Mouse (Mus musculus) forebrain, embryonic 15.5 days (tissue): ENCODE results near the gene Cpsf4. TPM values are rescaled to one million over a fixed set of nuclear protein-coding genes. Genes with fewer than 3 reads are reported as not detected.
"Not testable (repeated sequence)": the region's sequence is repeated elsewhere in the genome, so short reads cannot be mapped to it uniquely, and the experiment has no call there.

ENCODE experiments used
- ATAC-seq: fragments of 200-750 bp; cut with Nextera tagmentation; replicated peaks from 2 replicates; pipeline ENCODE4 v1.8.0; 2017; ENCODE audit warnings: mild to moderate bottlenecking, moderate TSS enrichment, moderate library complexity
- H3K27ac ChIP-seq: fragments of 300-500 bp; sonication (generic); replicated peaks from 2 replicates; pipeline ENCODE4 v1.5.1; 2015; ENCODE audit warnings: mild to moderate bottlenecking, inconsistent platforms
- H3K27me3 ChIP-seq: fragments of 300-500 bp; sonication (generic); 2 replicates; pipeline ENCODE4 v1.6.1; 2015; ENCODE audit warnings: inconsistent platforms
- H3K36me3 ChIP-seq: fragments of 300-500 bp; sonication (generic); 2 replicates; pipeline ENCODE4 v1.6.1; 2015; ENCODE audit warnings: mild to moderate bottlenecking, inconsistent platforms
- H3K4me1 ChIP-seq: fragments of 300-500 bp; sonication (generic); 2 replicates; pipeline ENCODE4 v1.6.1; 2015; ENCODE audit warnings: inconsistent platforms
- H3K4me2 ChIP-seq: fragments of 300-500 bp; sonication (generic); replicated peaks from 2 replicates; pipeline ENCODE4 v1.6.1; 2015; ENCODE audit warnings: mild to moderate bottlenecking, inconsistent platforms
- H3K4me3 ChIP-seq: fragments of 300-500 bp; sonication (generic); 2 replicates; pipeline ENCODE4 v1.5.1; 2015; ENCODE audit warnings: mild to moderate bottlenecking, inconsistent platforms
- H3K9ac ChIP-seq: fragments of 300-500 bp; sonication (generic); replicated peaks from 2 replicates; pipeline ENCODE4 v1.6.1; 2015; ENCODE audit warnings: mild to moderate bottlenecking, inconsistent platforms
- H3K9me3 ChIP-seq: fragments of 300-500 bp; sonication (generic); 2 replicates; pipeline ENCODE4 v1.6.1; 2016; ENCODE audit warnings: inconsistent platforms
- WGBS: fragments of 180-500 bp; shearing (Covaris S2); methylation state at CpG from one replicate; pipeline ENCODE4 v1.1.7; 2015; ENCODE audit warnings: mixed read lengths; 5-methylcytosine and 5-hydroxymethylcytosine counted together
- polyA plus RNA-seq: library from polyadenylated mRNA; unstranded; fragments of >200 nt; fragmentation: Nextera tagmentation; extraction: Ambion mirVana; gene quantifications from 2 replicates; pipeline ENCODE4 v1.2.1, GENCODE M21; 2015

The Cpsf4 gene
- 54.6 and 56.6 TPM in 2 replicates for polyA plus RNA-seq

DNA sequence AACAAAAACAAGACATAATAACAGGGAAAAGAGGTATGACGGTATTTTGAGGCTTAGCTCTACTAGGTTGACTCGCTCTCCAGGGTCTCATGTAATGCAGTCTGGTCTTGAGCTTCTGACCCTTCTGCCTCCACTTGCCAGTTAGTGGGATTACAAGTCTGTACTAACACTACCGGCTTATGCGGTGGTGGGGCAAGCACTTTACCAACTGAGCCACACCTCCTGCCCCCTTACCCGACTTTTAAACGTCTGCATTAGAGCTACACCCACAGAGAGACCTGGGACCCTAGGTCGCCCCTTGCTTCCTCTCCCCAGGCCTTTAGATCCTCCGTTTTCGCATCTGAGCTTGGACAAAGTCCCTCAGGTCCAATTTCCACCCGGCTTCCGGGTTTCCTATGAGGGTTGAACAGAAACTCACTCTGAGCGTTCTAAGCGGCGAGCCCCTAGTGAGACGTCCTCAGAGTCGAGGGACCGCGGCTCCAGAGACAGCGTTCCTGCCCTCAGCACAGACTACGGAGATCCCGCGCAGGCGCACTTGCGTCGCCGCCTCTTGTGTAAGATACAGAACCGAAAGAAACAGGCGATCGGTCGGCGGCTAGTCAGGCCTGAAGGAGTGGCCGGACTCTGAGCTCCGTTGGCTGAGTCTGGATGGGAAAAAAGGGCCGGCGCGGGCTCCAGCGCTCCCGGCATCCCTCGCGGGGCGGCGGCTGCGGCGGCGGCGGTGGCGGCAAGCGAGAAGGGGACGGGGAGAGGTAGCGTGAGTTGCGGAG is at the start of gene Cpsf4, which contains the start of gene Ptcd1:
Gene Cpsf4, plus strand, starts transcription at position 678 of the 770 bp plus-strand sequence.
Gene Ptcd1, minus strand, starts transcription at position 573 of the 770 bp plus-strand sequence.
- ATAC-seq, result peak; percentile 96
- peak within 1 kb of the TSS; percentile 94 for H3K9ac ChIP-seq
- no peaks in the 10 kb centered on the region for H3K27me3 ChIP-seq
- peaks cover 28% of the 10 kb centered on the region for H3K4me1 ChIP-seq
- H3K4me2 ChIP-seq, result peak within 1 kb of the TSS; percentile 63
- H3K9me3 ChIP-seq, result no peaks in the 10 kb centered on the region
- H3K27ac ChIP-seq, result peak within 1 kb of the TSS; percentile 84
- H3K36me3 ChIP-seq, result peaks cover 27% of the 10 kb centered on the region
- under 1% methylated on average over 51 of the region's 51 CpGs for WGBS
- peak within 1 kb of the TSS; percentile 89 for H3K4me3 ChIP-seq

DNA sequence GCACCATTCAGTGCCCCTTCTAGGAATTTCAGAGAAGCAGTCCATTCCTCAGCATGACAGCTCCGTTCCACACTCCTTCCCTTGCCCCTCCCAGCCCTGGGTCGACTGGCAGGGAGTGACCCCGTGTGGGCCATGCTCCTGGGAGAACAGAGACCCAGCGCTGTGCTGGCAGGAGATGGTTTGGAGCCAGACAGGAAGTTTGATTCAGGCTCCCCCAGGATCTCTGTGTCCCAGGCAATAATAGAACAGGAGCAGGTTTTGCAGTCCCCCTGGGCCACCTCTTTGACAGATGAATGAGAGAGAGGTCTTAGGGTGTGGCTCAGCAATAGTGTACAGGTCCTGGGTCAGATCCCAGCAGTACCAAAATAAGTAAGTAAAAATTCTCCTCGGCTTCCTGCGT is 49.0 kb upstream of the Cpsf4 start:
- no peak for ATAC-seq
- Histone ChIP-seq H3K4me2 (no peak overlapping the region), H3K27ac (no peak overlapping the region), H3K9me3 (no peaks in the 10 kb centered on the region), H3K4me3 (no peak overlapping the region), H3K4me1 (peaks cover 11% of the 10 kb centered on the region), H3K36me3 (no peaks in the 10 kb centered on the region), H3K27me3 (0 out of 2 replicates have a peak, but pooled peaks cover 5% of the 10 kb centered on the region), H3K9ac (no peak overlapping the region)
- WGBS, result 72% methylated on average over 6 of the region's 6 CpGs

DNA sequence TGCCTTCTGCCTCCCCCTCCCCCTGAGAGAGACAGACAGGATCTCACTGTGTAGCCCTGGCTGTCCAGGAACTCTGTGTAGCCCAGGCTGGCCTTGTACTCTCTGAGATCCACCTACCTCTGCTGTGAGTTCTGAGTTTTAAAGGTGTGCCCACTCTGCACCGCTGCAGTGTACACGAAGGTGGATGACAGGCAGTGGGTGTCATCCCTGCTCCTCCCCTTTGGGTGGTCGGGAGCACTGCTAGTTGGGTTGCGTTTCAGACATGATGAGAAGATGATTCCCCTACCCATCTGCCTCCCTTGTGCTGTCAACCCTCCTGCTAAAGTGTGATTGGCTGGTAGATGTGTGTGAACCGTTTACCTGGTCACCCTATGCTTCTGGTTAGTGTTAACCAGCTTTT is 48.6 kb upstream of the Cpsf4 start:
- Histone ChIP-seq H3K27ac (no peak overlapping the region), H3K4me2 (no peak overlapping the region), H3K9me3 (no peaks in the 10 kb centered on the region), H3K27me3 (0 out of 2 replicates have a peak, but pooled peaks cover 4% of the 10 kb centered on the region), H3K4me3 (no peak overlapping the region), H3K9ac (no peak overlapping the region), H3K4me1 (peaks cover 11% of the 10 kb centered on the region), H3K36me3 (no peaks in the 10 kb centered on the region)
- no peak for ATAC-seq
- WGBS, result 88% methylated on average over 5 of the region's 5 CpGs

DNA sequence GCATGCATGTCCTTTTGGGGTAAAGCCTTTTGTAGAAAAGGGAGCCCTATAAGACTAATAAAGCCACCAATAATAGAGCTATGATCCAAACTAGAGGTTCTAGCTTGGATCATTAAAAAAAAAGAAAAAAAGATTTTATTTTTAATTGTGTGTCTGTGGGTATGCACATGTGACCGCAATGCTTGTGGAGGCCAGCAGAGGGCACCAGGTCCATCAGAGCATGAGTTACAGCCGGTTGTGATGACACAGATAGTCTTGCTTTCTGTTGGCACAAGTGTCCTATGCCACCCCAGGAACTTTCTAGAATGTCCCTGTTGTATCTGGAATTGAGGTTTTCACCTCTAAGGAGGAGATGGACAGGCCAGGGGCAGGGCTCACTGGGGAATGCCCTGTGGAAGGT is 47.6 kb upstream of the Cpsf4 start:
- Histone ChIP-seq H3K4me2 (no peak overlapping the region), H3K4me1 (peaks cover 5% of the 10 kb centered on the region), H3K27ac (no peak overlapping the region), H3K9ac (no peak overlapping the region), H3K27me3 (no peaks in the 10 kb centered on the region), H3K36me3 (0 out of 2 replicates have a peak, but pooled peaks cover under 1% of the 10 kb centered on the region), H3K9me3 (no peaks in the 10 kb centered on the region), H3K4me3 (no peak overlapping the region)
- WGBS, result 99% methylated on average over 2 of the region's 2 CpGs
- ATAC-seq, result no peak

DNA sequence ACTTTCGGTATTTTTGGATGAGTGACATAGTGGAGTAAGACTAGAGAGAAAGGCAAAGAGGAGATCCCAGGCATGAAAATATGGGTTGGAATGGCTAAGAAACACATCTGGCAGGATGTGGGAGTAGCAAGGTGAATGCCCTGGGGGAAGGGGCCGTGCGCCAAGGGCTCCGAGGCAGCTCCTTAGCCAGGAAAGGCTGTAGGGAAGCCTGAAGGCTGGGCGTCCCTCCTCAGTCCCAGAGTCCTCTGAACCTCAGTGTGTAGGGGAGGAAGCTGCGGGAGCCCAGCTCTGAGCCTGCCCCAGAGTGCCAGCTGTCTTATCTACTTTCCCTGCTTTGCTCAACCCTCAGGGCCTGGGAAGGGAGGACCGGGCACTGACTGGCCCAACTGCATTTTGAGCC is 46.1 kb upstream of the Cpsf4 start:
- Histone ChIP-seq H3K27ac (no peak overlapping the region), H3K9me3 (no peaks in the 10 kb centered on the region), H3K4me3 (no peak overlapping the region), H3K36me3 (peaks cover 11% of the 10 kb centered on the region; the same call in 1 of the 2 replicates), H3K27me3 (no peaks in the 10 kb centered on the region), H3K4me2 (no peak overlapping the region), H3K9ac (no peak overlapping the region), H3K4me1 (no peaks in the 10 kb centered on the region)
- WGBS, result 72% methylated on average over 7 of the region's 7 CpGs
- ATAC-seq, result no peak

DNA sequence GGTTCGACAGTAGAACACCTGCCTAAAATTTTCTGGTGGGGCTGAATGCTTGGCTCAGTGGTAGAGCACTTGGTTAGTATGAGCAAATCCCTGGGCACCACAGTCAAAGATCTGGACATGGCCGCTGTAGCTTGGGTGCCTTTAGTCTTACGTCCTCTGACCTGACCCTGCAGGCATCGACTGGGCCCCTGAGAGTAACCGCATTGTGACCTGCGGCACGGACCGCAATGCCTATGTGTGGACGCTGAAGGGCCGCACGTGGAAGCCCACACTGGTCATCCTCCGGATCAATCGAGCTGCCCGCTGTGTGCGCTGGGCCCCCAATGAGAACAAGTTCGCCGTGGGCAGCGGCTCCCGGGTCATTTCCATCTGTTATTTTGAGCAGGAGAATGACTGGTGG is 43.6 kb upstream of the Cpsf4 start:
- no peak overlapping the region for H3K27ac ChIP-seq
- ATAC-seq, result no peak
- no peak overlapping the region for H3K4me2 ChIP-seq
- peaks cover 25% of the 10 kb centered on the region; the same call in 1 of the 2 replicates for H3K36me3 ChIP-seq
- H3K9me3 ChIP-seq, result no peaks in the 10 kb centered on the region
- H3K27me3 ChIP-seq, result no peaks in the 10 kb centered on the region
- 96% methylated on average over 19 of the region's 19 CpGs for WGBS
- no peak overlapping the region for H3K4me3 ChIP-seq
- H3K4me1 ChIP-seq, result no peaks in the 10 kb centered on the region
- no peak overlapping the region for H3K9ac ChIP-seq

DNA sequence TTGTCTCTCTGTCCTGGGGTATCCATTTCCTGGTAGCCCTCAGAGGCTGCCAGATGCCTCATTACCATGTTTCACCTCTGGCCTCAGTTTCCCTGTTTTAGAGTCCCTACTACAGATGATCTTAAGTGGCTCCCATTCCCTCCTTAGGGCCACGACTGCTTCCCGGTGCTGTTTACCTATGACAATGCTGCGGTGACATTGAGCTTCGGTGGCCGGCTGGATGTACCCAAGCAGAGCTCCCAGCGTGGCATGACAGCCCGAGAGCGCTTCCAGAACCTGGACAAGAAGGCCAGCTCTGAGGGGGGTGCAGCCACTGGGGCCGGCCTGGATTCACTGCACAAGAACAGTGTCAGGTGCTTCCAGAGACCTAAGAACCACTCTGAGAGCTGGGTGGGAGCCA is 40.4 kb upstream of the Cpsf4 start:
- H3K27me3 ChIP-seq, result no peaks in the 10 kb centered on the region
- peaks cover 52% of the 10 kb centered on the region for H3K36me3 ChIP-seq
- no peak overlapping the region for H3K4me3 ChIP-seq
- no peak for ATAC-seq
- no peaks in the 10 kb centered on the region for H3K9me3 ChIP-seq
- WGBS, result 92% methylated on average over 9 of the region's 9 CpGs
- no peak overlapping the region for H3K4me2 ChIP-seq
- H3K4me1 ChIP-seq, result no peaks in the 10 kb centered on the region
- H3K27ac ChIP-seq, result no peak overlapping the region
- H3K9ac ChIP-seq, result no peak overlapping the region

DNA sequence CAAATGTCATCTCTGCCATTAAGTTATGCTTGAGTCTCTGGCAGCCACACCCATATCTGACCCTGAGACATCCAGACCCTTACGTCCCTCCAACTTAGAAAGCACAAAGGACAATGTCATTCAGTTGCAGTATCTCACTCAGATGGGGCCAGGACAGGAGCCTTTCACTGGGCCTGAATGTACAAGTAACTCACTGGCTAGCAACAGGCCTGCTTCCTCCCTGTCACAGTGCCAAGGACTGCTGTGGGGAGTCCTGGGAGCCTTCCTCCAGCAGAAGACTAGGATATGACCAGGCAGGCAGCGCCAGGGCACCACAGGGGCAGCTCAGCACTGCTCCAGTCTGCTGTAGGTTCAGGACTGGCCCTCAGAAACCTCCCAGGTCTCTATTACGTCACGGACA is 37.9 kb upstream of the Cpsf4 start:
- H3K4me2 ChIP-seq, result no peak overlapping the region
- no peaks in the 10 kb centered on the region for H3K9me3 ChIP-seq
- H3K4me1 ChIP-seq, result no peaks in the 10 kb centered on the region
- no peak overlapping the region for H3K27ac ChIP-seq
- H3K36me3 ChIP-seq, result peaks cover 78% of the 10 kb centered on the region
- no peaks in the 10 kb centered on the region for H3K27me3 ChIP-seq
- 95% methylated on average over 4 of the region's 4 CpGs for WGBS
- H3K9ac ChIP-seq, result no peak overlapping the region
- ATAC-seq, result no peak
- H3K4me3 ChIP-seq, result no peak overlapping the region

DNA sequence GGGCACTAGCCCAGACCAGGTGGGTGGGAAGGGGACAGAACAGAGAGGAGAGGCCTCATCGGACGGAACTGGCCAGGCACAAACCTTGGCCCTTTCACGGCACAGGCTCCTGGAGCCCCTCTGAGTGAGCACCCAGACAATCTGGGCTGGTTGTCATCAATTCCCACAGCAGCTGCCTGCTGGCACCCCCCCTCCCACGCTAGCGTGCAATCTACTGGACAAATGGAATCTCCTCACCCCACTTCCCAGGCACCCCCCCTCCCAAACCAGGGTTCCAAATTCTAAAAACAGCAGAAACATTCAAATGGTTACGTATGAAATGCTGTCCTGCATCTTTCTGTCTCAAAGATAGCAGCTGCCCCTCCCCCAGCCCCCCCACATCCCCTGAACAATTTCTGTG is 37.2 kb upstream of the Cpsf4 start:
- WGBS, result 95% methylated on average over 4 of the region's 6 CpGs
- ATAC-seq, result not testable (repeated sequence)
- peaks cover 80% of the 10 kb centered on the region for H3K36me3 ChIP-seq

DNA sequence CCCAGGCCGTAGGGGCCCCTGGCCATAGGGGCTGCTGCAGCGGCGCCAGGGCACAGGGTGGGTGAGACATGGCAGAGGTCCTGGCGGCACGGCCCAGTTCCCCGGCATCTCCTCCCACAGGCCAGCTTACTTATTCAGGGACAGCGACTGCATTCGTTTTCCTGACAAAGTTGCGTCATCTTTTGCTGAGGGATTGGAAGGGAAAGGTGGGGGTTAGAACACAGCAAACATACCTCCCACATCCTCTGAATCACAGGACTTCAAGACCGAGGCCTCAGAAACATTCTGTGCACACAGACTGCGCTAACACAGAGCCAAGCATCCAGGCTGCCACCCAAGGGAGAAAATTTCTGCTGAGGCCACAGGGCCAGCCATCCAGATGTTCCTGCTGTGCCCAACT is 36.8 kb upstream of the Cpsf4 start:
- H3K4me3 ChIP-seq, result no peak overlapping the region
- no peaks in the 10 kb centered on the region for H3K9me3 ChIP-seq
- no peak overlapping the region for H3K9ac ChIP-seq
- H3K4me2 ChIP-seq, result no peak overlapping the region
- no peak for ATAC-seq
- H3K36me3 ChIP-seq, result peaks cover 80% of the 10 kb centered on the region
- H3K27ac ChIP-seq, result no peak overlapping the region
- no peaks in the 10 kb centered on the region for H3K27me3 ChIP-seq
- 92% methylated on average over 11 of the region's 11 CpGs for WGBS
- no peaks in the 10 kb centered on the region for H3K4me1 ChIP-seq

More for the DNA sequence above, 37.2 kb upstream of the Cpsf4 start:
- H3K4me2 ChIP-seq, H3K9ac ChIP-seq, H3K27ac ChIP-seq, H3K4me1 ChIP-seq, H3K27me3 ChIP-seq, H3K4me3 ChIP-seq, H3K9me3 ChIP-seq: not testable (repeated sequence)

DNA sequence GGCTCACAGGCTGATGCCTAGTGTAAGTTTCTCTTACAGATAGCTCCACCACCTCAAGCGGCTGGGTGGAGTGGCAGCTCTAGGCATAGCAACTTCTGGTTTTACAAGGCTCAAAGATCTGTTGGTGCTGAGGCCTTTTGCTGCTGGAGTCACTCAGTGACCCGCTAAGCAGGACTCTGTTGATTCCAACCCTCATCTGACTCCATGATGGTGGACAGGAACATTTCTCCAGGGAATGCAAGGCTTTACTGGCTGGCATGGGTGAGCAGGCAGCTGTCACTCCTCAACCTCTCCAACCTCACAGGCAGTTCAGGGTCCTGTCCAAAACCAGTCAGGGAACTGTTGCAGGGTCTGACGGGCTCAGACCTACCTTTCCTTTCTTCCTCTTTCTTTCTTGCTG is 36.0 kb upstream of the Cpsf4 start:
- no peak for ATAC-seq
- H3K9ac ChIP-seq, result no peak overlapping the region
- WGBS, result 93% methylated on average over 3 of the region's 3 CpGs

DNA sequence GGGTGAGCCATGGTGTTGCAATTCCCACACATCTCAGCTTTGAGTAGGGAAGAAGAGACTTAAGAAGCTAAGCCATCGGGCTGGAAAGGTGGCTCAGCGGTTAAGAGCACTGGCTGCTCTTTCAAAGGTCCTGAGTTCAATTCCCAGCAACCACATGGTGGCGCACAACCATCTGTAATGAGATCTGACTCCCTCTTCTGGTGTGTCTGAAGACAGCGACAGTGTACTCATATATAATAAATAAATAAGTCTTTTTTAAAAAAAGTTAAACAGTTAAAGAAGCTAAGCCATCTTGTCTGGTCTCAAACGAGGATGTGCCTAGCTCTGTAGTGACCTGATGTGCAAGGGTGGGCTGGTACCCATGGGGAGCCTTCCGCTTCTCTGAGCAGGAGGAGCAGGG is 33.7 kb upstream of the Cpsf4 start:
- not testable (repeated sequence) for ATAC-seq, H3K27me3 ChIP-seq, H3K4me3 ChIP-seq, H3K4me1 ChIP-seq, H3K4me2 ChIP-seq, H3K9ac ChIP-seq, H3K9me3 ChIP-seq, H3K27ac ChIP-seq
- 88% methylated on average over 6 of the region's 6 CpGs for WGBS
- H3K36me3 ChIP-seq, result peaks cover 77% of the 10 kb centered on the region

More for the DNA sequence above, 36.0 kb upstream of the Cpsf4 start:
- Histone ChIP-seq H3K4me1 (no peaks in the 10 kb centered on the region), H3K4me3 (no peak overlapping the region), H3K4me2 (no peak overlapping the region), H3K9me3 (no peaks in the 10 kb centered on the region), H3K36me3 (peaks cover 79% of the 10 kb centered on the region), H3K27ac (no peak overlapping the region), H3K27me3 (no peaks in the 10 kb centered on the region)

DNA sequence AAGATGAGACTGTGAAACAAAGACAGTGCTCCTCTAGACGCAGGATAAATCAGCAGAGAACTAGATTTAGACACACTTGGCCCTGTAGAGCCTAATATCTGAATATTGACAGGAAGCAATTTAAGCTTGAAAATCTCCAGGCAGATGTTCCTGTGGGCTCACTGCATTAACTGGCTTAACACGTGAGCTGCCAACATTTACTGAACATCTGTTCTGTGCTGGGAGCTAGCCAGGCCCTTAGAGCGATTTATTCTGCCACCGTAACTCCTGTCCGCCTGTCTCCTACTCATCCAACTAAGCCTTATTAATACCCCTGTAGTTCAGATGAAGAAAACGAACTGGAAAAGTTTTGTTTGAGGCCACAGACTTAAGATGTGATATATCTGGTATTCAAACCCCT is 28.2 kb upstream of the Cpsf4 start:
- Histone ChIP-seq H3K27me3 (no peaks in the 10 kb centered on the region), H3K27ac (no peak overlapping the region), H3K9me3 (no peaks in the 10 kb centered on the region), H3K9ac (peak overlapping the region; percentile 76), H3K36me3 (peaks cover 47% of the 10 kb centered on the region), H3K4me3 (peak overlapping the region; percentile 81), H3K4me1 (peaks cover 28% of the 10 kb centered on the region), H3K4me2 (peak overlapping the region; percentile 75)
- no peak for ATAC-seq
- 10% methylated on average over 6 of the region's 6 CpGs for WGBS
